Mouse (Mus musculus): ENCODE data around the gene Elovl5.
A peak's percentile ranks its signal among the peaks of the same experiment; 100 is the strongest.

Gene Elovl5

GRCm38 (mm10) chr9:77917074-77917621 lies at the start of gene Elovl5:
Gene Elovl5, plus strand, starts transcription at chr9:77917364.
- peak; percentile 96 to 97 for DNase-seq (ENCODE audit: low spot score in 2 of 2)

GRCm38 (mm10) chr9:77891501-77891900 lies 25.7 kb upstream of the Elovl5 start:
- no peak for DNase-seq (ENCODE audit: low spot score in 2 of 2)

DNA sequence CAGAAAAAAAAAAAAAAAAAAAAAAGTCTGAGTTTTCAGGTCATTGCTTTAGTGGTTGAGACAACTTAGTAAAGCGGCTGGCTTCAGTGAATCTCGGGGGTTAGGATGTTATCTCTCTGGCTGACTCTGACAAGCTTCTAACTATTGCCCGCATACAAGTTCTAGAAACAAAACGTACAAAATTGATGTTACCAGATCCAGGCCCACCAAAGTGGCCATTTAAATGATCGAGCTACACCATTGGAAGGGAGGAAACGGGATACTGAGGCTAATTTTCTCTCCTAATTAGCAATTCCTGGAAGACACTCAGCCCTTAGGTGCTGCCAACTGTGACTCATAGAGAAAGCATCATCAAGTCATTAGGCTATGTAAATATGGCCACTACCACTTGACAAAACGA lies 18.6 kb upstream of the Elovl5 start:
- no peak for DNase-seq (ENCODE audit: low spot score in 2 of 2)

- no peak for DNase-seq (ENCODE audit: low spot score in 2 of 2)
These were observed 13.0 kb upstream of the Elovl5 start for GRCm38 (mm10) chr9:77904133-77904532.

DNA sequence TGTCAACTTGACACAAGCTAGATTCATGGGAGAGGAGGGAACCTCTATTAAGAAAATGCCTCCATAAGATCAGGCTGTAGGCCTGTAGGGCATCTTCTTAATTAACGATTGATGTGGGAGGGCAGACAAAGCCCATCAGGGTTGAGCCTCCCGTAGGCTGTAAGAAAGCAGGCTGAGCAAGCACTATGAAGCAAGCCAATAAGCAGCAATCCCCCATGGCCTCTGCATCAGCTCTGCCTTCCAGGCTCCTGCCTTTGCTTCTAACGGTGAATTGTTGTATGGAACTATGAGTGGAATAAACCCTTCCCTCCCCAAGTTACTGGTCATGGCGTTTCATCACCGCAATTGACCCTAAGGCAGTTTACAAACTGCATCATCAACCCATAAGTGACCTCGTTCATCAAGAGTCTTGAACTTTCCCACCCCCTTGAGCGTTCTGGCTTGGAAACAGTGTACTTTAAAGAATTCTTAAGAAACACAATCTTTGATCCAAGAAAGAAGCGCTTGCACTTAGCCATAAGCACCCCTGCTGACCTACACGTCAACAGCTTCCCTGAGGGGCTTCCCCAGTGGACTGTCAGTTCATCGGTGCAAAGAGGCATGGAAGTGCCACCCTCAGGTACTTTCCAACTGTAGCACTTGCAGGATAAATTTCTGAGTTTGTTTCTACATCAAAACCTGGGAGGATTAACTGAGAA lies 7.4 kb upstream of the Elovl5 start:
- no peak for DNase-seq (ENCODE audit: low spot score in 2 of 2)

DNA sequence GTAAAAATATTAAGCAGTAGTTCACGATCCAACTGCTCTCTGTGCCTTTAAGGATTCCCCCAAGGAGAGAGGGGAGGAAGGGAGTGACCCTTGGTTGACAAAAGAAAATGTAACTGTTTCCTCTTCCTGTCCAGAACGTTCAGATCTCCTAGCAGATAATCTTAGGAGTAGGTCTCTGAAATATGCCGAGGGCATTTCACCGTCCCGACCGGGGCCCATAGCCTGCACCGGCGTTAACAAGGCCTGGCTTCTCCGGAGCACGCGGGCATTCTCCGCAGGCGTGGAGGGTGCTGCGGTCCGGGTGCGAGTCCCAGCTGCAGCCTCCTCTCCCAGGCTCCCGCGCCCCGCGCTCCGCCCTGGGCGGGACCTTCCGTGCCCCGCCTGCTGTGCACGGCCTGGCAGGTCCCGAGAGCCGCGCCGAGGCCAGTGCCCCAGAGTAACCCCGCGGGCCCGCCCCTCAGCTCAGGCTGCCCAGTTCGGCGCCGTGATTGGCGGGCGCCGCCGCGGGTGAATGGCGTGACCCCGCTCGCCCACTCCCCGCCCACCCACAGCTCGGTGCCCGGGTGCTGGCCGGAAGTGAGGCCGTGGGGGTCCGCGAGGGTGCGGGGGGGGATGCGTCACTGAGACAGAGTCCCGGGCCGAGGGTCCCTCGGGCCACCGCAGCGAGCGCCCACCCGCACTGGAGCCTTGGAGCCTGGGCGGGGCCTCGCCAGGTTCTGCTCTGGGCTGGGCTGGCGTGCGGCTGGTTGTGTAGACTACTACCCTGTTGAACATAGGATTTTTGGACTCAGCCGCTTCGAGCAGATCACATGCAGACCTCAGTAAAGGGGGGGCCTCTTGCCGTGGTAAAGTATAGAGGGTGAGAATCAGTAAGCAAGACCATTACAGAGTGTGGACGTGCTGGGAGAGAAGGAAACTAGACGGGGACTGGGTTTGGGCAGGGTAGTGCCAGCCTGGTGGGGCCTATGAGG lies 6.6 kb upstream of the Elovl5 start:
- DNase-seq (ENCODE audit: low spot score in 2 of 2): peak; percentile 70 to 77

GRCm38 (mm10) chr9:77911508-77912229 lies 5.5 kb upstream of the Elovl5 start:
- DNase-seq (ENCODE audit: low spot score in 2 of 2): no peak

- DNase-seq (ENCODE audit: low spot score in 2 of 2): no peak
These were observed 4.9 kb upstream of the Elovl5 start for GRCm38 (mm10) chr9:77912246-77912645.

DNA sequence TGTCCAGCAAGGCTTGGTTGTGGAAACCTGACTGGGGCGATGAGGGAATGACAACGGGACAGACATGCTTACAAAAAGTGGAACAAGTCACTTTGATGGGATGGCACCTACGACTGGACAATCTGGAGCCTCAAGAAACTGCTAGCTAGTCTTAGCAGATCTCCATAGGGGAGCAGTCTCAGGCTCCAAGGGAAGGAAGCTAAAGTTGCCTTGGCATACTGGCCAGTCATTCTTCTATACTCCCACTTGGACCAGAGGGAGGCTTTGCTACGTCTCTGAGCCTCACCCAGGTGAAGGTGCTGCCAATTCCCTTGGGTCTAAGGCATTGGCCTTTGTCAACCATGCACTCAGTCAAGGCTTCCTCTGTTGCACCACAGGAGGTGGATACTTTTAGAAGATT lies 2.5 kb upstream of the Elovl5 start:
- DNase-seq (ENCODE audit: low spot score in 2 of 2): no peak

DNA sequence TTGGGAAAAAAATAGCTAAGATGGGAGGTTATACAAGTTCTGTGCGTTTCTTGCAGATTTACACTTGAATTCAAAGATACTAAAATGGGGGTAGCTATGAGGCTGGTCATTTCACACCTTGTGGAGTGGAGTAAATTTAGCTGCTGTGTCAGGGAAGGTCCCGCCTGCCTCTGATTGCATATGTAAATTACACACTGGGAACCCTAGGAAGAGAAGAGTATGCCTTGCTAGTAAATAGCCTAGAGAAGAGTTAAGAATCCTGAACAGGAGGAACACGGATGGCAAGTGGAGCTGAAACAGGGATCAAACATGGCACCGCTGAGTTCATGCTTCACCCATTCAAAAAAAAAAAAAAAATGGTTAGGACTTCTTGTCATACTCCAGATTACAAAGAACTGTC lies 1.4 kb upstream of the Elovl5 start:
- no peak for DNase-seq (ENCODE audit: low spot score in 2 of 2)

DNA sequence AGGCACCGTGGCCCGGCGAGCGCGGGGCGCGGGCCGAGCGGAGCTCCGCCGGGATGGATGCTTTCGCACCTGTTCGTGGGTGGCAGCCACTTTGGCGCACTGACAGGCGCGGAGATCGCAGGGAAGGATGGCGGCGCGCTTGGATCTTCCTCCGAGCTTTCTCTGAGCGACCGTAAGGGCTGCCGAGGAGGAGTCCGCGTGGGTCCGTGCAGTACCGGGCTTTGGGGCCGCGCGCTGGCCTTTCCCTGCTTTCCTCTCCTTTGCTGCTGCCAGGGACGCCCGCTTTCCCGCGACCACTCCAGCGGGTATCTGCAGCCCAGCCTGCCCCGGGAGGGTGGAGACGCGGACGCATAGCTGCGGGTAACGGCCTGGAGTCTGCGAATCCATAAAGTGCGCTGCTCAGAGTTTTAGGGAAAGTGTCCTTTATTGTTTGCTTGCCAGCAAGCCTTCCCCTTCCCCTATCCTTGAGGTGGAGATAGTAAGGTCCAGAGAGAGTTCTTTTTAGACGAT lies 513 bp downstream of the Elovl5 start:
- DNase-seq (ENCODE audit: low spot score in 2 of 2): no peak

DNA sequence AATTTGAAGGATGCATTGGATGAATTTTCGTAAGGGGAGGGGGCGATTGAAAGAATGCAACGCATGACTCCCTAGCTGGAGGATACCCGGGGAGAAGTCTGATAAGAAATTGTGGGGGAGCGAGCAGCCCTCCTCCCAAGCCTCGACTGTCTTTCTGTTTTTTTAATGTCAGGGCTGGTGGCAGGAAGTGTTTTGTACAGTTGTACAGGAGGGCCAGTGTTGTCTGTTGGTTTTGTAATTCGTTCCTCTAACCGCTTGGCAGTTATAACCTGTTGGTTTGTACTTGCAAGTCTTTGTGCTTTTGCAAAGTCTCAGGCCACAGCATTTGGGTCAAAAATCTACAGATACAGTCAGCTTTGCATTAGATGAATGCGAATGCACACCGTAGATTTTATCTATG lies 1.0 kb downstream of the Elovl5 start:
- no peak for DNase-seq (ENCODE audit: low spot score in 2 of 2)

- DNase-seq (ENCODE audit: low spot score in 2 of 2): no peak
These were observed 2.0 kb downstream of the Elovl5 start for GRCm38 (mm10) chr9:77918961-77919670.

- no peak for DNase-seq (ENCODE audit: low spot score in 2 of 2)
These were observed 3.3 kb downstream of the Elovl5 start for GRCm38 (mm10) chr9:77920481-77920880.

- no peak for DNase-seq (ENCODE audit: low spot score in 2 of 2)
These were observed 4.4 kb downstream of the Elovl5 start for GRCm38 (mm10) chr9:77921366-77922260.

DNA sequence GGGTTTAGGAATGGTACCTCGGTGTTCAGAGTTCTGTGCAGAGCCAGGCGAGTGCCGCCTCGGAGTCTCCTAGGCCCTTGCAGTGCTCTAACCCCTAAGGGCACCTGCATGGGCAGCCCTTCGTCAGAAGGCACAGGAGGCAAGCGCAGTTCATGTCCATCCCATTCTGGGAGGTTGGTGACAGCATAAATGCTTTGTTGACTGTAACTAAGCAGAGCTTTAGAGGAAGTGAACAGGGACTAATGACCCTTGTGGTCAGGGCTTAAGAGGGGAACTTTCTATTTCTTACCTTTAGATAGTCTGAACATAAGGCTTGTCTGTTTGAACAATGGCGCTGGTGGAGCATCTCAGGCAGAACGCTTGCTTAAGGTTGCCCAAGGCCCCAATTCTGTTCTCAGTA lies 6.6 kb downstream of the Elovl5 start:
- DNase-seq (ENCODE audit: low spot score in 2 of 2): no peak

DNA sequence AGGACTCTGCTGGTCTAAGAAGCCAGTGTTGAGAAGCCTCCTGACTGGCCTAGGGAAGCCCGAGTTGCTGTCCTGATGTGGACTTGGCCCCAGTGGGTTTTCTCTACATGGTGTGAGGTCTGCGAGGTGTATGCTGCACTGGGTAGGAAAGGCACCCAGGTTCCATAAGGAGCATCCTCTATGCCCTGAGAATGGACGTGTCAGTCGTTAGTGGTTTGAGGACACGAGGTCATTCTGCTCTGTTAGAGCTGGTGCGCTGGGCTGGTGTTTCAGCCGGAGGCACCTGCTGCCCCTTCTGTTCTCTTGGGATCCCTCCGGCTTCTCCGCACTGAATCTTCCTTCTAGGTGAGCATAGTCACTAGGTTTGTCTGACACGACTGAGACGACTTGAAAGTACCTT lies 7.0 kb downstream of the Elovl5 start:
- DNase-seq (ENCODE audit: low spot score in 2 of 2): no peak

DNA sequence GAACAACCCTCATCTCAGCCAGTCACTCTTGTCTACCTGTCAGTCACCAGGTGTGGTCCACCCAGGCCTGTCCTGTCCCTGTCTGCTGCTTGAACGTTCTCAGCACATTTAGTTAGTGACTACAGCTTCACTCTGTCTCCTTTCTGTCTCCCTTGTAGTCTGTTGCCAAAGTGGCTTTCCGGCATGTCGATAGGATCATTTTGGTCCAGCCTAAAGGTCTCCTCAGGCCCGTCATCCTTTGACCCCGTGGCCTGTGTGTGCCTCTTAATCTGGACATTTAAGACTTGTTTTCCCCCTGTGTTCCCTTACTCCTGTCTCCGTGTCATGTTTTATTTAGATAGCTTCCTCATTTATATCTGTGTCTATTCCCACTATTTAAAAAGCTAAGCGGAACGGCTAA lies 9.0 kb downstream of the Elovl5 start:
- no peak for DNase-seq (ENCODE audit: low spot score in 2 of 2)

DNA sequence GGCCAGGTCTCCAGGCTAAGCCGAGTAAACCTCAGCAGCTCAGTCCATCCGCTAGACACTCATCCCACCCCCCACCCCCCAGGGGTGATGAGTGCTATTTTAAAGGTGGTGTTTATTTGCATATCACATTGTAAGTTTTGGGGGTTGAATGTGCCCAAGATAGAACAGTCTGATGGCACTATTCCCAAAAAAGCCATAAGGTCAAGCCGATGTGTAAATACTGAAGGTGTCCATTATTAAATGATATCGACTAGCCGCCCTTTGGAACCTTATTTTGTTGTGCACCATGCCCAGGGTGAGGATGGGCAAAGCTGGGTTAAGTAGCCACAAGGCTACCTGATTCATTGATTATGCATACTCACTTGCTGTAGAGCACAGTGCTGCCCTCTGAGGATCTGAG lies 9.7 kb downstream of the Elovl5 start:
- DNase-seq (ENCODE audit: low spot score in 2 of 2): no peak

GRCm38 (mm10) chr9:77927431-77927830 lies 10.3 kb downstream of the Elovl5 start:
- DNase-seq (ENCODE audit: low spot score in 2 of 2): no peak

Data from frontal cortex, postnatal 14 days (tissue).